Mouse (Mus musculus): Measurements from ENCODE around the gene Pfn1. TPM values are rescaled to one million over a fixed set of nuclear protein-coding genes. Genes with fewer than 3 reads are reported as not detected.
A peak's percentile ranks its signal among the peaks of the same experiment; 100 is the strongest.

Gene Pfn1
- polyA plus RNA-seq, 1 experiment from 2014 or later = 578 TPM

DNA sequence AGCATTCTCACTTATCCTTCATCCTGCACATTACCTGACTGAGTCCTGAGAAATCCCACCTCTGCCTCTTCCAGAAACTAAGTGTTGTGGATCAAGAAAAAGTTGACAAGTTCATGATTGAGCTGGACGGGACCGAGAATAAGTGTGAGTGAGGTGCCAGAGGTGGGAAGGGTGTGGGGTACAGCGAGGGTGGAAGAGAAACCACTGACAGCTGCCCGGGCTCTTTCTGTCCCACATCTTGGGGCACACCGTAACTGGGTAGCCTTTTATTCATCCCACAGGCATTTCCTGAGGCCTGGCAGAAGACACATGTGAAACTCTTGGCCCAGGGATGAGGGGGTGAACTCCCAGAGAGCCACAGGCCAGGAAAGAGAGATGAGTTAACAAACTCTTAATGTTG, 4.1 kb upstream of the Pfn1 start:
- Histone ChIP-seq H3K27ac (ENCODE audit: low read depth, low read length) (no peak overlapping the region), H3K4me1 (ENCODE audit: control insufficient read depth, insufficient read depth, low read length) (peaks cover 14% of the 10 kb centered on the region), H3K4me2 (ENCODE audit: low read depth, low read length) (no peak overlapping the region), H3K36me3 (ENCODE audit: control insufficient read depth, insufficient read depth, low read length) (peaks cover 14% of the 10 kb centered on the region), H3K9me3 (ENCODE audit: control insufficient read depth, low read length) (no peaks in the 10 kb centered on the region), H3K4me3 (ENCODE audit: low read depth, low read length) (no peak overlapping the region), H3K27me3 (ENCODE audit: control insufficient read depth, insufficient read depth, low read length) (no peaks in the 10 kb centered on the region), H3K9ac (replicated peaks; ENCODE audit: low read depth, low read length) (no peak overlapping the region)
- 82% methylated on average over 5 of the region's 5 CpGs for WGBS
- ATAC-seq (ENCODE audit: low read depth) = no peak

GRCm38 (mm10) chr11:70657991-70658390, 3.5 kb upstream of the Pfn1 start:
- WGBS = 73% methylated on average over 9 of the region's 9 CpGs
- H3K36me3 ChIP-seq (ENCODE audit: control insufficient read depth, insufficient read depth, low read length) = peaks cover 10% of the 10 kb centered on the region
- H3K4me3 ChIP-seq (ENCODE audit: low read depth, low read length) = no peak overlapping the region
- no peaks in the 10 kb centered on the region for H3K9me3 ChIP-seq (ENCODE audit: control insufficient read depth, low read length)
- peaks cover 17% of the 10 kb centered on the region for H3K4me1 ChIP-seq (ENCODE audit: control insufficient read depth, insufficient read depth, low read length)
- no peak overlapping the region for H3K4me2 ChIP-seq (ENCODE audit: low read depth, low read length)
- H3K27me3 ChIP-seq (ENCODE audit: control insufficient read depth, insufficient read depth, low read length) = no peaks in the 10 kb centered on the region
- no peak overlapping the region for H3K9ac ChIP-seq (replicated peaks; ENCODE audit: low read depth, low read length)
- no peak overlapping the region for H3K27ac ChIP-seq (ENCODE audit: low read depth, low read length)
- no peak for ATAC-seq (ENCODE audit: low read depth)

DNA sequence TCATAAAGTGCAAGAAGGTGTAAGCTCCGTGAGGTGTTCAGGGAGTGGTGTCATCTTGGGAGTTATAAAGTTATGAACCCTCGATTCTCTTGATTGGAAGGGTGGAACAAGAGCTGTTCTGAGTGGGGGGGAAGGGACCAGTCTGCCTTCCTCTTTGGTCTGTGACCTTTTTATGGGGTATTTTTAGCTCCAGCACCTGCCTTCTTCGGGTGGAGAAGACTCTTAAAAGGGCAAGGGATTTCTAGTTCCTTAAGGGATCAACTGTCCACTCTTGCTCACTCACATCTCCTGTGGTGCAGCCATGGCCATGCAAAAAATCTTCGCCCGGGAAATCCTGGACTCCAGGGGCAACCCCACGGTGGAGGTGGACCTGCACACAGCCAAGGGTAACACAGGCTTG, 3.1 kb upstream of the Pfn1 start:
- no peak for ATAC-seq (ENCODE audit: low read depth)
- WGBS = 49% methylated on average over 6 of the region's 6 CpGs

GRCm38 (mm10) chr11:70656964-70657363, 2.5 kb upstream of the Pfn1 start, which contains the start of gene Eno3:
Gene Eno3, plus strand, starts transcription at chr11:70657202.
- Histone ChIP-seq H3K9ac (replicated peaks; ENCODE audit: low read depth, low read length) (peak within 1 kb of the TSS; percentile 59), H3K36me3 (ENCODE audit: control insufficient read depth, insufficient read depth, low read length) (peaks cover 4% of the 10 kb centered on the region), H3K27ac (ENCODE audit: low read depth, low read length) (peak within 1 kb of the TSS; percentile 96), H3K4me2 (ENCODE audit: low read depth, low read length) (peak within 1 kb of the TSS; percentile 91), H3K9me3 (ENCODE audit: control insufficient read depth, low read length) (no peaks in the 10 kb centered on the region), H3K4me3 (ENCODE audit: low read depth, low read length) (peak within 1 kb of the TSS; percentile 98), H3K4me1 (ENCODE audit: control insufficient read depth, insufficient read depth, low read length) (peaks cover 23% of the 10 kb centered on the region), H3K27me3 (ENCODE audit: control insufficient read depth, insufficient read depth, low read length) (no peaks in the 10 kb centered on the region)
- WGBS = 6% methylated on average over 3 of the region's 3 CpGs
- no peak for ATAC-seq (ENCODE audit: low read depth)

More for the DNA sequence above, 3.1 kb upstream of the Pfn1 start:
- Histone ChIP-seq H3K9me3 (ENCODE audit: control insufficient read depth, low read length) (no peaks in the 10 kb centered on the region), H3K27me3 (ENCODE audit: control insufficient read depth, insufficient read depth, low read length) (no peaks in the 10 kb centered on the region), H3K36me3 (ENCODE audit: control insufficient read depth, insufficient read depth, low read length) (peaks cover 8% of the 10 kb centered on the region), H3K4me3 (ENCODE audit: low read depth, low read length) (no peak overlapping the region), H3K9ac (replicated peaks; ENCODE audit: low read depth, low read length) (no peak overlapping the region), H3K4me1 (ENCODE audit: control insufficient read depth, insufficient read depth, low read length) (peaks cover 21% of the 10 kb centered on the region), H3K4me2 (ENCODE audit: low read depth, low read length) (no peak overlapping the region), H3K27ac (ENCODE audit: low read depth, low read length) (no peak overlapping the region)

DNA sequence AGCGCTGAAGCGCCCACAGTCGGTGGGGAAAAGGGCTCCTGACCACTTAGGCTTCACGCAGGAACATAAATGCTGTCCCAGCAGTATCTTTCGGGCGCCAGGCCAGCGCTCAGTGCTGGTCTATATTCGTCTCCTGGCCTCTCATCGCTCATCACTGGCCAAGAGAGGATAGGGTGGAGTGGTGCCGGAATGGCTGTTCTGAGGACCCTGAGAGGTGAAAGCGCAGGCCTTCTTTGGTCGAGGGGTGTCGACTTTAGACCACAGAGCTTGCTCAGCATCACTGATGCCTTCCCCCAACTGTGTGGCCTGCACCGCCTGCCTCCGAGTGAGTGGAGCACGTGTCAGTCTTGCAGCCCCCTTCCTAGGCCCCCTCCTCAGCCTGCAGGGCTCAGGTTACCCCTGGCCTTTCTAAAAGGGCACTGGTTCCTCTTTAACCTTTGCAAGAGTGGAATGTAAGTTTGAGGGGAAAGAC, 2.0 kb upstream of the Pfn1 start:
- Histone ChIP-seq H3K9ac (replicated peaks; ENCODE audit: low read depth, low read length) (peak overlapping the region; percentile 59; the same call in 1 of the 2 replicates), H3K27ac (ENCODE audit: low read depth, low read length) (peak overlapping the region; percentile 96), H3K4me1 (ENCODE audit: control insufficient read depth, insufficient read depth, low read length) (peaks cover 23% of the 10 kb centered on the region), H3K36me3 (ENCODE audit: control insufficient read depth, insufficient read depth, low read length) (peaks cover 4% of the 10 kb centered on the region), H3K4me2 (ENCODE audit: low read depth, low read length) (peak overlapping the region; percentile 91), H3K9me3 (ENCODE audit: control insufficient read depth, low read length) (no peaks in the 10 kb centered on the region), H3K27me3 (ENCODE audit: control insufficient read depth, insufficient read depth, low read length) (no peaks in the 10 kb centered on the region), H3K4me3 (ENCODE audit: low read depth, low read length) (peak overlapping the region; percentile 98)
- no peak for ATAC-seq (ENCODE audit: low read depth)
- WGBS = 5% methylated on average over 16 of the region's 16 CpGs

DNA sequence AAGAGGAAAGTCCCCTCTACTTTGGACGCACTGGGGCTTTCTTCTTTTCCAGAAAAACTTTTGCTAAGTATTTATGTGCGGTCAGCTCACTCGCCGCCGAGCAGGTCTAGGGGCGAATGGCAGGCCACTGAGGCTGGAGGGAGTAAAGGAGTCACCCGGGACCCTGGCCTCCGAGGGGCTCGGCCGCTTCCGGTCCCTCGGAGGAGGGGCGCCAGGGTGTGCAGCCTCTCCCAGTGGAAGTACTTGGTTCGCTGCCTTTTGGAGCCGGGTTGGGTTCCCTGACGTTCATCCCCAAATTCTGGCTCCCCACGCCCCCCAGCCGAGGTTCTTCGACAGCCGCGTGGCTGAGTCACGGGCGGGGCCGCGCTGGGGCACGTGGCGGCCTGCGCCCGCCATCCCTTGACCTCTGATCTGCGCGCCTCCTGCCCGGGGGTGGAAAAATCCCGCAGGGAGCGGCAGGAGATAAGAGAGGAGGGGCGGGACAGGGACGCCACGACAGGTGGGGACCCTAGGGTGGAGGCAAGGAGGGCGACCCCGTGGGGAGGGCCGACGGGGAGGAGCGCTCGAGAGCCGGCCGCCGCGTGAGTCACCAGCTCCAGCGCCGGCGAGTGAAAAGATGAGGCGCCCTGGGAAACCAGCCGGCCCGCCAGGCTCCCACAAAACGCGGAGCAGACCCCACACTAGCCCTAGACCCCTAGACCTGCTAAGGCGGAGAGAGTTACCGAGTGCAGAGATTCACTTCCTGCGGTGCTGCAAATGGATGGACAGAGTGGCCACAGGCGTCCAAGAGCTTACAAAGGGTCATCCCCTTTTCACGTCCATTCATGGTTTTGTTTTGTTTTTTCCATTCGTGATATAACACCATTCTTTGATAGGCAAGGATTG, 1.4 kb upstream of the Pfn1 start:
- 0 out of 2 replicates have a peak, but pooled peaks have one; percentile 19 for ATAC-seq (ENCODE audit: low read depth)
- Histone ChIP-seq H3K27ac (ENCODE audit: low read depth, low read length) (peak overlapping the region; percentile 96), H3K4me3 (ENCODE audit: low read depth, low read length) (peak overlapping the region; percentile 98), H3K9ac (replicated peaks; ENCODE audit: low read depth, low read length) (peak overlapping the region; percentile 59), H3K9me3 (ENCODE audit: control insufficient read depth, low read length) (no peaks in the 10 kb centered on the region), H3K36me3 (ENCODE audit: control insufficient read depth, insufficient read depth, low read length) (peaks cover 11% of the 10 kb centered on the region), H3K4me2 (ENCODE audit: low read depth, low read length) (peak overlapping the region; percentile 91), H3K4me1 (ENCODE audit: control insufficient read depth, insufficient read depth, low read length) (peaks cover 23% of the 10 kb centered on the region), H3K27me3 (ENCODE audit: control insufficient read depth, insufficient read depth, low read length) (no peaks in the 10 kb centered on the region)
- WGBS = under 1% methylated on average over 60 of the region's 61 CpGs

GRCm38 (mm10) chr11:70654923-70655570, 603 bp upstream of the Pfn1 start:
- WGBS = under 1% methylated on average over 44 of the region's 48 CpGs
- no peaks in the 10 kb centered on the region for H3K27me3 ChIP-seq (ENCODE audit: control insufficient read depth, insufficient read depth, low read length)
- no peaks in the 10 kb centered on the region for H3K9me3 ChIP-seq (ENCODE audit: control insufficient read depth, low read length)
- H3K4me2 ChIP-seq (ENCODE audit: low read depth, low read length) = peak overlapping the region; percentile 91
- H3K9ac ChIP-seq (replicated peaks; ENCODE audit: low read depth, low read length) = peak overlapping the region; percentile 95
- peak overlapping the region; percentile 96 for H3K27ac ChIP-seq (ENCODE audit: low read depth, low read length)
- H3K4me3 ChIP-seq (ENCODE audit: low read depth, low read length) = peak overlapping the region; percentile 98
- ATAC-seq (ENCODE audit: low read depth) = peak; percentile 33; the same call in 1 of the 2 replicates
- peaks cover 17% of the 10 kb centered on the region for H3K36me3 ChIP-seq (ENCODE audit: control insufficient read depth, insufficient read depth, low read length)
- H3K4me1 ChIP-seq (ENCODE audit: control insufficient read depth, insufficient read depth, low read length) = peaks cover 23% of the 10 kb centered on the region

- under 1% methylated on average over 45 of the region's 63 CpGs for WGBS
Observed at GRCm38 (mm10) chr11:70653345-70654197, 873 bp downstream of the Pfn1 start.

More at GRCm38 (mm10) chr11:70653345-70654197, 873 bp downstream of the Pfn1 start:
- peaks cover 30% of the 10 kb centered on the region for H3K36me3 ChIP-seq (ENCODE audit: control insufficient read depth, insufficient read depth, low read length)
- H3K4me1 ChIP-seq (ENCODE audit: control insufficient read depth, insufficient read depth, low read length) = peaks cover 25% of the 10 kb centered on the region
- H3K27me3 ChIP-seq (ENCODE audit: control insufficient read depth, insufficient read depth, low read length) = no peaks in the 10 kb centered on the region
- H3K4me3 ChIP-seq (ENCODE audit: low read depth, low read length) = peak overlapping the region; percentile 98
- H3K27ac ChIP-seq (ENCODE audit: low read depth, low read length) = peak overlapping the region; percentile 96
- H3K4me2 ChIP-seq (ENCODE audit: low read depth, low read length) = peak overlapping the region; percentile 91
- H3K9me3 ChIP-seq (ENCODE audit: control insufficient read depth, low read length) = no peaks in the 10 kb centered on the region
- peak; percentile 60 for ATAC-seq (ENCODE audit: low read depth)
- peak overlapping the region; percentile 95 for H3K9ac ChIP-seq (replicated peaks; ENCODE audit: low read depth, low read length)
